Mouse (Mus musculus) kidney, adult 8-10 months (tissue): ENCODE results near the gene Dse.
A peak's percentile ranks its signal among the peaks of the same experiment; 100 is the strongest.

Source experiments
- DNase-seq, 2 experiments: peaks; one replicate each; pipeline ENCODE4 v3.0.0; 2022

The Dse gene

DNA sequence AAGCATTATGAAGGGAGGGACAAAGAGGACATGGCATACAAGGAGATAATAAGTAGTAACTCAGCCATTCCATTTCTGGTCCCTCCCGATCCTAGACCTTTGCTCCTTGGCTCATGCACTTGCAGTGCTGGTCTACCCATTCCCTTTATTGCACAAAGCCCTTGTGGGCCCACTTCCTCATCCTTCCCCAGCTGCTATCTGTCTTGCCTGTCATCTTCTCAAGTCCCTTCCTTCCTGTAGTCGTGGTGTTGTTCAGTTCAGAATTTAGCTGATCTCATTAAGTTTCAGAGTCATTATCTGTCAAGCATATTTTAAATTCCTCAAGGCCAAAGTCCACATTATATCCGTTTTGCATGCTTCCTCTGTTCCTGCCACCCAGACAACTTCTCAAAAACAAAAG is 9.5 kb downstream of the Dse start:
- peak; percentile 25 to 37 for DNase-seq

GRCm38 (mm10) chr10:34197269-34197668 is 10.2 kb downstream of the Dse start:
- no peak for DNase-seq

DNA sequence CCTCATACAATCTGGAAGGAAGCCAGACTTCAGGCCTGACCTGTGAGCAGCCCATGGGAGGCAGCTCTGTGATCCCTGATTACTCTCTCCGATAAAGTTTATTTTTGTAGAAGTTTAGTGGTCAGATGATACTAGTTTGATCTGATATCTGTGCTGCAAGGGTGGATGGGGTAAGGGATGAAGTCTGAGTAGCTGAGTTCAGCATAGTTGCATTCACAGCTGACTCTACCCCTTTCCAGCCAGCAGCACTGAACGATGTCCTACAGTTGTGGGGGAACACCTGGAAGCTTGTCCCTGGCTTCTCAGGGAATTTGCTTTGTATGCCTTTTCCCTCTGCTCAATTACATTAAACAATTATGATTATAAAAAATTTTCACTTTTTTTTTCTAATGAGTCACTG is 12.6 kb downstream of the Dse start:
- no peak for DNase-seq

- DNase-seq, result no peak
These were observed 13.0 kb downstream of the Dse start for GRCm38 (mm10) chr10:34194503-34194902.

- DNase-seq, result no peak
These were observed 20.8 kb downstream of the Dse start for GRCm38 (mm10) chr10:34186571-34187260.

DNA sequence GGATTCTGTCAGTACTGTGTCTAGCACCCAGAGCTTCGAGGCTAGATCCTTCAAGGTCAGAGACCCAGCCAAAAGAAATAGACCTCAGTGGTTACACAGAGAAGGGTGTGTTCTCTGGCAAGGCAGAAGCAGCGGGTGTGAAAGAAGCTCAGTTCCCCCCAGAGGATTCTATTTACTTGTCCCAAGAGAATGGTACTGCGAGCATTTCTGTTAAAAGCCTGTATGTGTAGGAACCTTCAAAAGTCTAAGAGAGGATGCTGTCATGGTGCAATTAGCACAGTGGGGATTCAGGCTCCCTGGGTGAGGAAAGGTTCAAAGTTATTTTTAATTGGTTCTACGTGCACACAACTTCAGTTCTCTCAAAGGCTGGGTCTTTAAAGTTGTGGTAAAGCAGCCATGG is 22.0 kb downstream of the Dse start:
- no peak for DNase-seq

DNA sequence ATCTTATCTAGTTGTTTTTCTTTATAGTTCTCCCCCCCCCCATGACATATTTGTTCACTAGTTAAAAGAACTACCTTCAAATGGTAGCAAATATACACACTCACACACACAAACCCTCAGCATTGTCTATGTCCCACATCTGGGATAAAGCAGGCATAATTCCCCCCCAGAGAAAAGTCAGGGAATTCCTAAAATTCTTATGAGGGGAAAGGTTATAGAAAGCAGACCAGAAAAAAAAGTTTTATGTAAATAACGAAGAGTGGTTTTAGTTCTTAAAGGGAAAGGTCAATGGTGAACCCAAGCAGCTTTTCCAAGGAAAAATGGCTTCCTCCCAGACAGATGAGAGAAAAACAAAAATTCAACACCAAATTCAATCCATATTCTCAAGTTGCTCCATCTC is 22.6 kb downstream of the Dse start:
- DNase-seq, result no peak

GRCm38 (mm10) chr10:34183731-34184130 is 23.8 kb downstream of the Dse start:
- DNase-seq, result no peak

DNA sequence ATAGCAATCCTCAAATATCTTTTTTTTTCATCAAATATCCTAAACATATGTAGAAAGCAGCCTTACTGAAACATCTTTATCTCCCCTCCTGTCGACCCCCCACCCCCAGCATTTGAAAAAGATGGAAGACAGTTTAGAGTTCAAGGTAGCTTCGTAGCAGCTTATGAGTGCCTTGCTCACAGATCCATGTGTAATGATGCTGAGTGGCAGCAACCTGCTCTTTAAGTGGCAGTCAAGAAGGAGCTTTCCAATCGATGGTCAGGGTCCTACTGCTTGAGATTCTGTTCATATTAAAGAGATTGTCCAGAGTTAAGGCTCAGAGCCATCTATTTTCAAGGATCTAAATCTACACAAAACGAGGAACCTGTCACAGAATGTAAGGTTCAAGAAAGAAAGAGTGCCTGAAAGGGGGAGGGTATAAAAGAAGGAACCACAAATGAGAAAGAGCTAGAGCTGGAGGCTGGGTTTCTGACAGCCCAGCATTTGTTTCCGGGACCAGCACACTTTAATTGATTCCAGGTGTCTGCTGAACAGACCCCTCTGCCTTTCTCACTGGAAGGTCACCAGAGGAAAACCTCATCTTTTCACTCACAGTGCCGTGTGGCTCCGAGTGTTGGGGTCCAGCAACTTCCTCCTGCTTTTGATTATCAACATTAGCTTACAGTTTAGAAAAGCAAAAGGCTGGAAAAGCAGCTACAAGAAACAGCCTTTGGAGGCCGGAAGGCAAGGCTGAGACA is 31.5 kb downstream of the Dse start:
- no peak for DNase-seq

GRCm38 (mm10) chr10:34172663-34173282 is 34.7 kb downstream of the Dse start:
- no peak for DNase-seq

DNA sequence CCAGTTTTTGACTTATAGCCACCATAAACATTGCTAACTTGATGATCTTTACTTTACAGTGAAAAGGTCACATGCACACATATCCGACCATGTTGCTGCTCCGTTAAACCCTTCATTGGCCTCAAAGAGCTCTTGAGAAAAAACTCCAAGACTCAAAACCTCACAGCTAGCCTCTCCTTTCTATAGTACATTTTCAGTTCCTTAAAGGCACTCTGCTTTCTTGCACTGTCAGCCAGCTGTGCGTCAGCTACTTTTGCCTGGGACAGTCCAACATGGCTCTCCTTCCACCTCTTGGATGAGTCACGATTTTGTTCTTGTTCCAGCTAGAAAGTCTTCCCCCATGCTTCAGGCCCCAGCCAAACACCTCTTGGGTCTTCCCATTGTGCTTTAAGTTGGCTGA is 35.9 kb downstream of the Dse start:
- no peak for DNase-seq

- DNase-seq, result no peak
These were observed 36.3 kb downstream of the Dse start for GRCm38 (mm10) chr10:34171191-34171590.

GRCm38 (mm10) chr10:34166971-34167370 is 40.5 kb downstream of the Dse start:
- no peak for DNase-seq

GRCm38 (mm10) chr10:34155796-34156554 is 51.5 kb downstream of the Dse start:
- DNase-seq, result no peak

GRCm38 (mm10) chr10:34151827-34152226 is 55.7 kb downstream of the Dse start:
- peak in 1 of 2 experiments; percentile 11 for DNase-seq

DNA sequence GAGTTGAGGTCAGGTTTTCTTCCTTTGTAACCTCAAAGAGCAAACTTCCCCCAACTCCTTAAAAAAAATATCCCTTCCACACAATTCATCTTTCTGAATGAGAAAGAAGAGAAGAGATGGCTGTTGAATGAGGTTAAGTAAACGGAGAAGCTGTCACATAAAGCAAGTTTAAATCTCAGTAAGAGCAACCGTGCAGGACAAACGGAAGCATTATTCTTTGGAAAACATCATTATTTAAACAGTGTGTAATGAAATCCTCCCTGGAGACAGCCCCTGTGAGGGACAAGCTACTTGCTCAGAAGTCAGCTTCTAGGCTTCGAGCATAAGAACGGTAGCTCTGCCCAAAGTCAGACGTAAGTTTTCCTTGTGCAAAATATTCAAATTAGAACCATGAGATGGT is 57.1 kb downstream of the Dse start:
- no peak for DNase-seq

- no peak for DNase-seq
These were observed 57.7 kb downstream of the Dse start for GRCm38 (mm10) chr10:34149772-34150171.

GRCm38 (mm10) chr10:34141693-34142092 is 65.8 kb downstream of the Dse start:
- no peak for DNase-seq

DNA sequence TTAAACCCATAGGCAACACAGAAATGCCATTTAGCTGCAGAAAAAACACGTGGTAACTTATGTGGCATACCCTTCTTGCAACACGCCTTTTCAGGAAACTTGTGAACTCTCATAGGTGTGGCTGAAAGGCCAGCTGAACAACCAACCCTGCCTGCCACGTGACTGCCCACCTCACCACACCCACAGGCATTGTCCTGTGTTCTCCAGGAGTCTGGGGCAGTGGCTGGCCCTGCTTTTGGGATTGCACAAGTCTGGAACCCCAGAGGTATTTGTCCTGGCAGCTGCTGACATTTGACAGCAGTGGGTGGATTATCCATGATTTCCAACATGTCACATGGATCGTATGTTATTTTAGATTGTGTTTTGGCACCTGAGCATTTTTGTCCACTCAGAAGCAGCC is 67.7 kb downstream of the Dse start:
- no peak for DNase-seq

DNA sequence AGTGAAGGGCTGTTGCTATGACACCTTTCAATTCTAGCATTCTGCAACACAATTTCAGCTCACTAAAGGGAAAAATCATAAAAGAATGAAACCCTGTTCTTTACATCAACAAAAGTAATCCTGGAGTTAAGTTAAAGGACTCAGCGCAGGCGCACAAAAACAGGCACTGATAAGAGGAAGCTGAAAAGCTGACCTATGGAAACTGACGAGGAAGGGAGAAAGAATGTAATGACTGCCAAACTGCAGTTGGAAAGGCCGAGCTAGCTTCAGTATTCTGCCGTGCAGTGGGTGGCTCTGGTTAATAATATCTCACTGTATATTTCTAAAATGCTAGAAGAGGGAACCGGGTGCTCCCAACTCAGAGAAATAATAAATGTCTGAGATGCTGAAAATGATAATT is 69.5 kb downstream of the Dse start:
- DNase-seq, result no peak

- no peak for DNase-seq
These were observed 71.1 kb downstream of the Dse start for GRCm38 (mm10) chr10:34136432-34136831.

DNA sequence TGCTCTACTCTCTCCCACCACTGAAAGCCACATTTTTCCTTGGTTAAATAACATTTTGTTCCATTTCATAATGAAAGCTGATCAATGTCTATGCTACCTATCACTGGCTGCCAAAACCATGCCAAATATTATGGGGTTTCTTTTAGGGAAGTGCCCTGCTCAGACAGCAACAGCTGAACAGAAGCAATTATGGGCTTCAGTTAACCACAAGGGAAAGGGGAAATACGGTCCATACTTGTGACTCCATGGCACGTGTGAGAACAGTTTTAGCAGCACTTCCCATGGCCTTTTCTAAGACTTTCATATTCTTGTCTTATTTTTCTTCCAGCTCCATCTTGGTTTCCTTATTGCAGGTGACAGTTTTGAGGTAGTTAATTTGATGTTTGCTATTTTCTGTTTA is 76.2 kb downstream of the Dse start:
- no peak for DNase-seq

DNA sequence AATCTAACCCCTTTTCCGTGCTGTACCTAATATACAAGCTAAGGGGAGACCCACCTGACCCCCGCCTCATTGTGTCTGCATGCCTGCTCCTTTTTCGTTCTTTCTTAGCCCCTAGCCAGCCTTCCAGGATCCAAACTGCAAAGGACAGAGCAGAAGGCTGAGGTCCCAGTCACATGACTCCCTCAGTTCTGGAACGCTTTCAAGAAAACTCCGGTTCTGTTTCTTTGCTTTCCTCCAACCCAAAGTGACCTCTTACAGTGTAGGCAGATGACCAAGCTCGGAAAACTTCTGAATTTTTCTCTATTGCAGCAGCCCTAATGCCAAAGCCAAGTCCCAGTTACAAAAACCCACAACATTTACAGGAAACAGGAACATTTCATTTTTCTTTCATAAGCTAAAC is 79.1 kb downstream of the Dse start:
- DNase-seq, result peak; percentile 24 to 28
